Mouse (Mus musculus) limb, embryonic 10.5 days (tissue): ENCODE results near the gene Sctr. TPM values are rescaled to one million over a fixed set of nuclear protein-coding genes. Genes with fewer than 3 reads are reported as not detected.

Experiments used
- DNase-seq: peaks from one replicate; pipeline ENCODE4 v3.0.0-alpha.2; 2017; ENCODE audit warnings: low spot score
- H3K27ac ChIP-seq: fragments of 300-500 bp; sonication (generic); 2 replicates; pipeline ENCODE4 v1.5.1; 2016; ENCODE audit warnings: mild to moderate bottlenecking
- H3K27me3 ChIP-seq: fragments of 300-500 bp; sonication (generic); 2 replicates; pipeline ENCODE4 v1.6.1; 2016; ENCODE audit warnings: low read depth, mild to moderate bottlenecking; ENCODE audit not compliant: poor library complexity, severe bottlenecking
- H3K36me3 ChIP-seq: fragments of 300-500 bp; sonication (generic); 2 replicates; pipeline ENCODE4 v1.6.1; 2016; ENCODE audit warnings: mild to moderate bottlenecking, moderate library complexity
- H3K4me1 ChIP-seq: fragments of 300-500 bp; sonication (generic); 2 replicates; pipeline ENCODE4 v1.6.1; 2016
- H3K4me3 ChIP-seq: fragments of 300-500 bp; sonication (generic); 2 replicates; pipeline ENCODE4 v1.5.1; 2016; ENCODE audit warnings: mild to moderate bottlenecking, moderate library complexity
- H3K9me3 ChIP-seq: fragments of 300-500 bp; sonication (generic); replicated peaks from 2 replicates; pipeline ENCODE4 v1.6.1; 2016; ENCODE audit warnings: mild to moderate bottlenecking
- WGBS: fragments of 180-500 bp; shearing (Covaris S2); methylation state at CpG from one replicate; pipeline ENCODE4 v1.1.7; 2016; 5-methylcytosine and 5-hydroxymethylcytosine counted together
- polyA plus RNA-seq: library from polyadenylated mRNA; unstranded; fragments of >200 nt; fragmentation: Nextera tagmentation; extraction: Ambion mirVana; gene quantifications from 2 replicates; pipeline ENCODE4 v1.2.1, GENCODE M21; 2016

Gene Sctr
- polyA plus RNA-seq, 1 experiment from 2014 or later, result 0.06 TPM

DNA sequence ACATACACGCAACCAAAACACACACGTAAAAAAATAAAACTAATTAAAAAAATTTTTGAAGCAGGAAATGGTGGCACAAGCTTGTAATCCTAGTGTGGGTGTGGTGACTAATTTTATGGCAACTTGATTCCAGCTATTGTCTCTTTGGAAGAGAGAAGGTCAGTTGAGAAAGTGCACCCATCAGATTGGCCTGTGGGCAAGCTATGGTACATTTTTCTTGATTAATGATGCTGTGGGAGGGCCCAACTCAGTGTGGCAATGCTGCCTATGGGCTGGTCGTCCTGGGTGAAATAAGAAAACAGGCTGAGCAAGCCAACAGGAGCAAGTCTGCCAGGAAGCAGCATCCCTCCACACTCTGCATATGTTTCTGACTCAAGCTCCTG, 94.5 kb downstream of the Sctr start:
- H3K36me3 ChIP-seq, result no peaks in the 10 kb centered on the region
- no peaks in the 10 kb centered on the region for H3K4me1 ChIP-seq
- no peaks in the 10 kb centered on the region for H3K9me3 ChIP-seq
- no peak overlapping the region for H3K27ac ChIP-seq
- no peak overlapping the region for H3K4me3 ChIP-seq
- no peak for DNase-seq
- no peaks in the 10 kb centered on the region for H3K27me3 ChIP-seq
- 85% methylated on average over 3 of the region's 3 CpGs for WGBS

- Histone ChIP-seq H3K27ac (no peak overlapping the region), H3K9me3 (no peaks in the 10 kb centered on the region), H3K4me3 (no peak overlapping the region), H3K4me1 (no peaks in the 10 kb centered on the region), H3K27me3 (no peaks in the 10 kb centered on the region), H3K36me3 (no peaks in the 10 kb centered on the region)
- 92% methylated on average over 5 of the region's 5 CpGs for WGBS
- DNase-seq, result no peak
These were observed 98.9 kb downstream of the Sctr start for GRCm38 (mm10) chr1:120105556-120105959.

GRCm38 (mm10) chr1:120109741-120110432, 103.2 kb downstream of the Sctr start:
- Histone ChIP-seq H3K27ac (no peak overlapping the region), H3K27me3 (no peaks in the 10 kb centered on the region), H3K4me3 (no peak overlapping the region), H3K9me3 (no peaks in the 10 kb centered on the region), H3K4me1 (no peaks in the 10 kb centered on the region), H3K36me3 (peaks cover 36% of the 10 kb centered on the region)
- WGBS, result 89% methylated on average over 19 of the region's 19 CpGs
- no peak for DNase-seq

DNA sequence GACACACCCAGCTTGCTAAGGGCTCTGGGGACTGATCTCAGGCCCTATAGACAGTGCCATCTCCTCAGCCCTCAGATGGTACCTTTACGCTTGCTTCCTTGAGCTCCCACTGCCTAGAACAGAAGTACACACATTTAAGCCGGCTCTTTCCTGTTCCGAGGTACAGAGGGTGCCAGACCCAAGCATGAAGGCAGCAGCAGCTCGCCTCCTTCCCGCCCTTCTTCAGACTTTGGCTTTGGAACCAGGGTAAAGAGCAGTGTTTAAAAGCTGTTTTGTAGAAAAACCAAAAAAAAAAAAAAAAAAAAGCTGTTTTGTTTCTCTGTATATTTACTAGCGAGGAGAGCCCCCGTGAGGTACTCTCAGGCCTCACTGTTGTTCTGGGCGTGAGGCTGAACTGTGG, 105.1 kb downstream of the Sctr start:
- DNase-seq, result no peak
- WGBS, result 88% methylated on average over 8 of the region's 8 CpGs
- Histone ChIP-seq H3K27ac (no peak overlapping the region), H3K36me3 (peaks cover 55% of the 10 kb centered on the region), H3K4me3 (no peak overlapping the region), H3K9me3 (no peaks in the 10 kb centered on the region), H3K4me1 (no peaks in the 10 kb centered on the region), H3K27me3 (no peaks in the 10 kb centered on the region)

GRCm38 (mm10) chr1:120112251-120113187, 105.8 kb downstream of the Sctr start:
- H3K4me1 ChIP-seq, result no peaks in the 10 kb centered on the region
- DNase-seq, result no peak
- H3K36me3 ChIP-seq, result peaks cover 62% of the 10 kb centered on the region
- H3K9me3 ChIP-seq, result no peaks in the 10 kb centered on the region
- H3K27ac ChIP-seq, result no peak overlapping the region
- 88% methylated on average over 12 of the region's 12 CpGs for WGBS
- H3K4me3 ChIP-seq, result no peak overlapping the region
- H3K27me3 ChIP-seq, result no peaks in the 10 kb centered on the region

Other genes starting within 250 kb of the Sctr start
- gene Ptpn4, start 169.3 kb upstream of the Sctr start, polyA plus RNA-seq, result 3.2 and 6.5 TPM in 2 replicates
- gene Tmem177, start 93.7 kb upstream of the Sctr start, polyA plus RNA-seq, result 9.7 and 10.7 TPM in 2 replicates
- gene Cfap221, start 9.7 kb upstream of the Sctr start, polyA plus RNA-seq, result not detected in 2 replicates
- 3.2 and 3.5 TPM in 2 replicates for gene Tmem37, start 67.2 kb downstream of the Sctr start, polyA plus RNA-seq
- 670 and 699 TPM in 2 replicates for gene Dbi, start 114.2 kb downstream of the Sctr start, polyA plus RNA-seq
- gene 3110009E18Rik, start 114.3 kb downstream of the Sctr start, polyA plus RNA-seq, result 14.7 and 19.3 TPM in 2 replicates